Mouse (Mus musculus): ENCODE data around the gene Igfbp1. TPM values are rescaled to one million over a fixed set of nuclear protein-coding genes. Genes with fewer than 3 reads are reported as not detected.
A peak's percentile ranks its signal among the peaks of the same experiment; 100 is the strongest.
"Not testable (repeated sequence)": the region's sequence is repeated elsewhere in the genome, so short reads cannot be mapped to it uniquely, and the experiment has no call there.

Gene Igfbp1
- polyA plus RNA-seq, 1 experiment = not detected

DNA sequence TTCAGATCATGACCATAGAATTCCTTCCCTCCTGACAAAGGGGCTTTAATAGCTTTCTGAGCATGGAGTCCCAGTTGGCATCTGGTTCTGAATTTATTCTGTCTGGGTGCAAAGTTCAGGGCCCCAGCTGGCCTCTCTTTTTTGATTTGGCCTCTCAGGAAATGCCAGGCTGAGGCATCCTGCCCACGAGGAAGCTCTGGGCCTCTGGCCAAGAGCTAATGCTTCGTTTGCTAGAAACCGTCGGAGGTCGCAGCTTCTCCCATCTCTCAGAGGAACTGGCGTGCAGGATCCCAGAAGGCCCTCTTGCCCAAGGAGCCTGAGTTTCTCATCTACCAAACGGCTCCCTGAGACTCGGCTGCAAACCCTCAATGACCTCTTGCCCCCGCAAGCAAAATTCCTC, 13.6 kb downstream of the Igfbp1 start:
- Histone ChIP-seq H3K27ac (replicated peaks; ENCODE audit: low read depth, low read length) (no peak overlapping the region), H3K4me3 (ENCODE audit: insufficient read depth, low read depth, low read length) (no peak overlapping the region), H3K4me1 (ENCODE audit: control insufficient read depth, insufficient read depth, insufficient read length, low read length) (no peaks in the 10 kb centered on the region)

DNA sequence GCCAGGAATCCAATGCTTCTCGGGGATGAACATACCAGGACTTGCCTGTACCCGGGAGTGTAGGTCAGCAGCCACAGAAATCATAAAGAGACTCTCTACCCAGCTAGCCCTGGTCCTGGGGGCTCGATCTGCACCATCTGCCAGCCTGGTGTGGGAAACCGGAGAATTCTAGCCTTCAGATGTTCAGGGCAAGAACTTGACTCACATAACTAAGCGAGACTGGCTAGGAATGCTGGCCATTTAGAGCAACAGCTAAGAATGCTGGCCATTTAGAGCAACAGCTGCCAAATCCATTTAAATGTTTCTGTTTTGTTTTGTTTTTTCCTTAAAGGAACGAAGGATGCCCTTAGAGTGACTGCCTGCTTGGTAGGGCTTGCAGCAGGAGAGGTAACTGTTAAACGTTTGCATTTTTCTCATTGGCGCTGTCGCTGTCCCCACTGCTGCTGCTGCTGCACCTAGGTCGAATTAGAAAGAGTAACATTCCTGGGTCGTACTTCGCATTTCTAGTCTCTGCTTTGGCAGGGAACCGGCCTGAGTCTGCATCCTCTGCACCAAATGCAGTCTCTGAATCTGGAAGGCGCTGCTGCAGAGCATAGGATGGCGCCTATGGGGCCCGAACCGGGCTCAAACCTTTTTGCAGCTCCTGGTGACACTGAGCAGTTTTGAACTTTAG, 14.7 kb downstream of the Igfbp1 start:
- H3K4me3 ChIP-seq (ENCODE audit: insufficient read depth, low read depth, low read length) = peak overlapping the region; percentile 66
- no peaks in the 10 kb centered on the region for H3K4me1 ChIP-seq (ENCODE audit: control insufficient read depth, insufficient read depth, insufficient read length, low read length)
- no peak overlapping the region for H3K27ac ChIP-seq (replicated peaks; ENCODE audit: low read depth, low read length)

DNA sequence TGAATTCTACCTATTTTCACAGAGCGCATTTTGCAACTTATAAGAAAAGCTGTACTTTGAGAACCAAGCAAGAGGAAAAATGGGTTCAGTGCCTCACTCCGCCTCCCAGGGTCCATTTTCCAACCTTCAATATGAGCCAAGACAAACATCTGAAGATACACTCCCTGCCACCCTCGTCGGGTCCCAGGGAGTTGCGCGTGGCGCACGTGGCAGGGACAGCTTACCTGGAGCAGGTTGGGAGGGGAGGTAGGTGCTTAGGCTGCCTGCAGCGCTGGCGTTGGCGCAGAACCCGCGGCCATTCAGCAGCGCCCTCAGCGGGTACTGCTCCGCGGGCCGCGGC, 15.5 kb downstream of the Igfbp1 start:
- Histone ChIP-seq H3K27ac (replicated peaks; ENCODE audit: low read depth, low read length) (no peak overlapping the region), H3K4me1 (ENCODE audit: control insufficient read depth, insufficient read depth, insufficient read length, low read length) (no peaks in the 10 kb centered on the region), H3K4me3 (ENCODE audit: insufficient read depth, low read depth, low read length) (peak overlapping the region; percentile 66)

DNA sequence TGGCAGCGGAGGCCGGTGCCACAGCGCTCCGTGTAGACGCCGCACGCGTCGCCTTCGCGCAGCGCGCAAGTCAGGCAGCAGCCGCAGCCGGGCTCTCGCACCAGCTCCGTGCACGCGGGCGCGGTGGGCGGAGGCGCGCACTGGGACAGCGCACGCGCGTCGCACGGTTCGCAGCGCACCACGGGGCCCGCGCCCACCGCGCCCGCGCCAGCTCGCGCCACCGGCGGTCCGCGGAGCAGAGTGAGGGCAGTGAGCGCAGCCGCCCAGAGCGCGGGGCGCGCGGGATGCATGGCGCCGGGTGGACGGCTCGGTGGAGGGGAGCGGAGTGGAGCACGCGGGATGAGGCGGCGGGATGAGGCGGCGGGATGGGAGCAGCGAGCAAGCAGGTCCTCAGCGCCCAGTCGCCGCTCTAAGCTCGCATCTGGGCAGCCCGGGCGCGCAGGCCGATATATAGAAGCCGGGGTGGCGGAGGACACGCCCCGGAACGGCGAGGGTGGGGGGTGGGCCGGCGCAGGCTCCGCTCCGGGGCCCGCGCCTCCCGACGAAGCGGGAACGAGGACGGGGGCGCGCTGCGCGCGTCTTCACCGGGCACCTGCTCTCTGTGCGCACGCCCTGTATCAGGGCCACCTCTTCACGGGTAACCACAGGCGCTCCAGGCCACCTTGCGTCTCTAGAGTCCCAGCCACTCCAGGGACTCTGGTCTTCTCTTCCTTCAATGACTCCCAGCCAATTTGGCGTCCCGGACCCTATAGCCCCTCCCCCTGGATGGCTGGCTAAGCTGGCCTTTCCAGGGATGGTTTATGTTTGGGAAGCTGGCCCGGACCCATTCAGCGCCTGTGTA, 16.1 kb downstream of the Igfbp1 start, which contains the start of gene Igfbp3:
Igfbp3 (minus strand) TSS at position 423 of the 841 bp plus-strand sequence.
- Histone ChIP-seq H3K4me1 (ENCODE audit: control insufficient read depth, insufficient read depth, insufficient read length, low read length) (no peaks in the 10 kb centered on the region), H3K4me3 (ENCODE audit: insufficient read depth, low read depth, low read length) (peak within 1 kb of the TSS; percentile 66), H3K27ac (replicated peaks; ENCODE audit: low read depth, low read length) (no peak within 1 kb of the TSS)

DNA sequence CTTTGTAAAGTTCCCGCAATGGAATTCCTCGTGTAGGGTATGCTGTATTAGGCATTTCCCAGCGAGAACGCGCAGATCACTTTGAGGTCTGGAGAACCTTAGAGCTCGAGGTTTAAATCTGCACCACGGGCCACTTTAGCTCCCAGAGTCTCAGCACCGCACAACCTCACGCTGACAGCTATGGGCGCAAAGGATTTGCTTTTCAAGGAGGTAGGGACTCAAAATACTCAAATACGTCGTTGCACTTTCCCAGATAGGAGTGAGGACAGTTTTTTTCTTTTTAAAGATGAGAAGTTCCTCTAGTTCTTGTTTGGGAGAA, 16.7 kb downstream of the Igfbp1 start:
- Histone ChIP-seq H3K4me3 (ENCODE audit: insufficient read depth, low read depth, low read length) (peak overlapping the region; percentile 66), H3K27ac (replicated peaks; ENCODE audit: low read depth, low read length) (no peak overlapping the region)

DNA sequence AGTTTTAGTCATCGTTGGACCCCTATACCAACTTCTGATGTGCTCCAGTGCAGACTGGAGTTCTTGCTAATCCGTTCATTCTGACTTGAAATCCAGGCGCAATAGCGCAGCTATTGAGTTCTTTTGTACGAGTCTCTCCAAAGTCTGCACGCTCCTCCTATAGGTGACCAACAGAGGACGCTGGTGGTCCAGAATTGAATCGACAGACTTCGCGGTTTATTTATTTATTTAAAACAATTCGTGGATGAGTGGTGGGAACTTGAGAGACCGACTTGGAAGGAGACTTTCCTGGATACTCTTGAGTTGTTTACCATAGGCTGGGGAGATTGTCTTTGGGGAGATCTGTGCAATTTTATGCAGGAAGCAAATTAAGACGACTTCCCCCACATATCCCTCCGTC, 17.2 kb downstream of the Igfbp1 start:
- H3K4me3 ChIP-seq (ENCODE audit: insufficient read depth, low read depth, low read length) = no peak overlapping the region
- no peak overlapping the region for H3K27ac ChIP-seq (replicated peaks; ENCODE audit: low read depth, low read length)
- no peaks in the 10 kb centered on the region for H3K4me1 ChIP-seq (ENCODE audit: control insufficient read depth, insufficient read depth, insufficient read length, low read length)

More for the DNA sequence above, 16.7 kb downstream of the Igfbp1 start:
- no peaks in the 10 kb centered on the region for H3K4me1 ChIP-seq (ENCODE audit: control insufficient read depth, insufficient read depth, insufficient read length, low read length)

DNA sequence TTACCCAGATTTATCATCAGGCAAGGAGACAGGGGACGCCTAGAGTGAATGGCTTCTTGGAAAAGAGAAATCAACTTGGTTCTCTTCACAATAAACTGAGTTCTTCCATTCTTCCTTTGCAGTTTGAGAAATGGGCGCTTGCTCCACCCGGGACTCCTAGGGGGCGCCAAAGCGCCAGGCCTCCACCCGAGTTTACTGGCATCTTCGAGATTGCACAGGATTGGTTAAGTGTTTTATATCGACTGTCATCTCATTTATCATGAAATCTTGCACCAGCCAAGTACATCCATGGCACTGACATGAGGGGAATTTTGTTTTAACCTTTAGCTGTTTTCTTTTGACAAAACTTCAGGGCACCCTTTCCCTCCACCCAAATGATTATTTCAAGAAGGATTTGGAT, 18.1 kb downstream of the Igfbp1 start:
- H3K4me3 ChIP-seq (ENCODE audit: insufficient read depth, low read depth, low read length) = no peak overlapping the region
- no peaks in the 10 kb centered on the region for H3K4me1 ChIP-seq (ENCODE audit: control insufficient read depth, insufficient read depth, insufficient read length, low read length)
- H3K27ac ChIP-seq (replicated peaks; ENCODE audit: low read depth, low read length) = no peak overlapping the region

DNA sequence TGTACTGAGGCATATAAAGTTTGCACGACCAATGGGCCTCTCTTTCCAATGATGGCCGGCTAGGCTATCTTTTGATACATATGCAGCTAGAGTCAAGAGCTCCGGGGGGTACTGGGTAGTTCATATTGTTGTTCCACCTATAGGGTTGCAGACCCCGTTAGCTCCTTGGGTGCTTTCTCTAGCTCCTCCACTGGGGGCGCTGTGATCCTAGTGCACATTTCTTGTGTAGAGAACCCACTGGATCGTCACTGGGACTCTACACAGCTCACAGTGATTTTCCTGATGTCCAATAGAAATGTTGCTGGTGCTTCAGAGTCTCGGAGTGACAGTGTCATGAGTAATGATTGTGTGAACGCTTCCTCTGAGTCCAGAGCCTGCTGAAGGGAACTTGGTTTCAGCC, 24.2 kb downstream of the Igfbp1 start:
- not testable (repeated sequence) for H3K4me1 ChIP-seq (ENCODE audit: control insufficient read depth, insufficient read depth, insufficient read length, low read length); H3K27ac ChIP-seq (replicated peaks; ENCODE audit: low read depth, low read length); H3K4me3 ChIP-seq (ENCODE audit: insufficient read depth, low read depth, low read length)

DNA sequence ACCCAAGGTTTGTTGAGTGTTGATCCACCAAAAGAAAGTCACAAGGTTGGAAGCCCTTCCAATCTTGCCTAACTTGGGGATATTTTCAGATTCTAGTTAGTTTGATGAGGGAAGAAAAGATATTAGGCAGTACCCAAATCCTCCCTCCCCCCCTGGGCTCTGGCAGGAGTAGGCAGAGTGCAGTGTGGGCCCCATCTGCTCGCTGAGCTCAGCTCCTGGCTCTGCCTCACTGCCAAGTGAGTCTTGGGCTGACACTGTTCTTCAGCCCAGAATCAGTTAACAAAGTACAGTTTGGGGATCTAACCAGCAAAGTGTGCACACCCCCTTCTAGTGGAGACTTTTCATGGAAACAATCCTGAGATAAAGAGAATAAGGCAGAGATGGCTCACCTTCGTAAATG, 28.6 kb downstream of the Igfbp1 start:
- no peak overlapping the region for H3K27ac ChIP-seq (replicated peaks; ENCODE audit: low read depth, low read length)
- no peaks in the 10 kb centered on the region for H3K4me1 ChIP-seq (ENCODE audit: control insufficient read depth, insufficient read depth, insufficient read length, low read length)
- H3K4me3 ChIP-seq (ENCODE audit: insufficient read depth, low read depth, low read length) = no peak overlapping the region

DNA sequence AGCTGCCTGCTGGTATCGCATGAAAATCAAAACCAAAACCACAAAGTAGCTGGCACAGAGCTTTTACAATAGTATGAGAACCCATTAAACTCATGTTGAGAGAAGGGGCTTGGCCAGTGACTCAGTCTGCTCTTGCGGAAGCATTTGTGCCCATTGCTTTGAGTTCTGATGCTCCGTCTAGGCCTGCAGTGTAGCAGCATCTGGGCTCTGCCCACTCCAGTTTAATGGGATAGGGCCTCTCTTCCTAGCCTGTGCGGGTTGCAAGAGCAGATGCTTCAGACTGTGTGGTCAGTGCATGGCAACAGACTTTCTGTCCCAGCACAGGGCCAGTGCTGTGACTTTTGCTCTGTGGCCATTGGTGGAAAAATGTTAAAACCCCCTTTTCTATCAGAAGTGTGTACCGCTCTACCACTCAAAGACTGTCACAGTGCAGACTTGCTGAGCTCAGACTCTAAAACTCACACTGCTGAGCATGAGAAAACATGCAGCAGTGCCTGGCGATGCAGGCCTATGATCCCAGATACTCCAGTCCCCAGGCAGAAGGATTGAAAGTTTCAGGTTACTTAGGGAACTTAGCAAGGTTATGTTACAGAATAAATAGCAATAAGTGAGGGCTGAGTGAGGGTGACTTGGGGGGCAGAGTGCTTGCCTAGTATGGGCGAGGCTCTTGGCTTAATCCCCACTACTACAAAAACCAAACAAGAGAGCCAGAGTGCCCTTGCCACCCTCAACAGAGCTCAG, 29.4 kb downstream of the Igfbp1 start:
- H3K27ac ChIP-seq (replicated peaks; ENCODE audit: low read depth, low read length) = no peak overlapping the region
- no peak overlapping the region for H3K4me3 ChIP-seq (ENCODE audit: insufficient read depth, low read depth, low read length)
- H3K4me1 ChIP-seq (ENCODE audit: control insufficient read depth, insufficient read depth, insufficient read length, low read length) = no peaks in the 10 kb centered on the region

DNA sequence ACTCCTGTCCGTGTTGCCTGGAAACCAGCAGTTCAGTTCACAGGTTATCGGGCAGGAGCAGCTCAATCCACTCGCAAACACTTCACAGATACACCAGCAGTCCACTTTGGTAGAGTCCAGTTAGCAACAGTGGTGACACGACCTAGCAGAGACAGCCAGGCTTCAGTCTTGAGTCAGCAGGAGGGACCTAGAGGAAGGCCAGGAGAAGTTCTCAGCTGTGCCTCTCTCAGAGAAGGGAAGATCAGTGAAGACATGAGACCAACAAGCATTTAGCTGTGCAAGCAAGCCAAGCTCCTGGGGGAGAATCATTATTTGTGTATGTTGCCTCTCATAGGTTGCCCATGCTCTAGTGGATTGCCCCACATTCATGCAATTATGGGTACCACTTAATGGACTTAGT, 30.5 kb downstream of the Igfbp1 start:
- H3K4me1 ChIP-seq (ENCODE audit: control insufficient read depth, insufficient read depth, insufficient read length, low read length) = no peaks in the 10 kb centered on the region
- no peak overlapping the region for H3K27ac ChIP-seq (replicated peaks; ENCODE audit: low read depth, low read length)
- H3K4me3 ChIP-seq (ENCODE audit: insufficient read depth, low read depth, low read length) = no peak overlapping the region

DNA sequence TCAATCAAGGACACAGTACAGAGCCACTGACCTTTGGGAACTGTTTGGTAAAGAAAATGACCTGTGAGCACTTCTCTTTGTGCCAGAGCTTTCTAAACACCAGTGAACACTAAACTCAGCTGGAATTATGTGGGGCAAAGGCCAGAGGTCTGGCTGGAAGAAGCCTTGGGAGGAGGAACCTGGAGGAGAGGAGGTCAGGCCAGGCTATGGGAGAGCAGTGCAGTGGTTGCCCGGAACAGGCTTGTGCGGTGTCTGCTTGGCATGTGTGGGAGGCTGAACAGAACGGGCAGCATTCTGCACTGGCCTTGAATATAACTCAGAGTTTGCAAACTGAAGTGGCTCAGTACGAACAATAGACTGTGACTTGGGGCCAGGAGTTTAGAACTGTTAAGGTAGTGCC, 32.4 kb downstream of the Igfbp1 start:
- Histone ChIP-seq H3K4me3 (ENCODE audit: insufficient read depth, low read depth, low read length) (no peak overlapping the region), H3K4me1 (ENCODE audit: control insufficient read depth, insufficient read depth, insufficient read length, low read length) (peaks cover 6% of the 10 kb centered on the region; the same call in 1 of the 2 replicates), H3K27ac (replicated peaks; ENCODE audit: low read depth, low read length) (no peak overlapping the region)

DNA sequence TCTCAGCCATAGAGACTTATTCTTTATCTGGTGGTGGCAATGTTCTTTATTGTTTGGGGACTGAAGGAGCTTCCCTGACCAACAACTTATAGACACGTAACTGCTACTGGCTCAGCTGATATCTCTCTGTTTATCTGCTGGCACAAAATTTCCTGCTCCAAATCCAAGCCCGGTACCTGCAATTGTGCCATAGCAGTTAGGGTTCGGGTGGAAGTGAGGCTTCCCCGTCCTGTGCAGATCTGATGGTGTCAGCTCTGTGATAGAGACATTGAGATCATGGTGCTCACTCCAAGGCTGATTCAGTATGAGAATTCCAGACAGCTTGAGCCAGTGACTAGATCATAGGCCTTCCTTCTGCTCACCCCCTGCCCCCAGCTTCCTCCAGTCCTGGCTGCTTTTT, 34.4 kb downstream of the Igfbp1 start:
- H3K4me1 ChIP-seq (ENCODE audit: control insufficient read depth, insufficient read depth, insufficient read length, low read length) = peaks cover 6% of the 10 kb centered on the region; the same call in 1 of the 2 replicates
- no peak overlapping the region for H3K4me3 ChIP-seq (ENCODE audit: insufficient read depth, low read depth, low read length)
- no peak overlapping the region for H3K27ac ChIP-seq (replicated peaks; ENCODE audit: low read depth, low read length)

DNA sequence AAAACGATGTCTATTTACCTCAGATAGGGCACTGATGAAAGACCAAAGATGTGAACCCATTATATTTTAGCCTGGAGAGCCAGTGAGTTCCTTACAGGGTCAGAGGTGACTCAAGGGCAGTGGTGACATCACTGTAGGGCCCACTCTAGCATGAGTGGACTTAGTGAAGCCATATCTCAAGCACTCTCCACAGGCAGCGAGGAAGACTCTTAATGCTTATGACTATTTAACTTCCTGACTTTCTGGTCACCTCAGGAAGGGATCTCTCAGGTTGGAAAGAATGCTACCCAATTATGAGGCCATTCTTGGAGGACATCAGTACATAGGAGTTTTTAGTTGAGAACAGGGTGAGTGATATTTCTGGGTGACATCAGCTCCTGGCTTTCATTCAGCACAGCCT, 35.8 kb downstream of the Igfbp1 start:
- no peak overlapping the region for H3K4me3 ChIP-seq (ENCODE audit: insufficient read depth, low read depth, low read length)
- H3K4me1 ChIP-seq (ENCODE audit: control insufficient read depth, insufficient read depth, insufficient read length, low read length) = peaks cover 6% of the 10 kb centered on the region; the same call in 1 of the 2 replicates
- H3K27ac ChIP-seq (replicated peaks; ENCODE audit: low read depth, low read length) = no peak overlapping the region

DNA sequence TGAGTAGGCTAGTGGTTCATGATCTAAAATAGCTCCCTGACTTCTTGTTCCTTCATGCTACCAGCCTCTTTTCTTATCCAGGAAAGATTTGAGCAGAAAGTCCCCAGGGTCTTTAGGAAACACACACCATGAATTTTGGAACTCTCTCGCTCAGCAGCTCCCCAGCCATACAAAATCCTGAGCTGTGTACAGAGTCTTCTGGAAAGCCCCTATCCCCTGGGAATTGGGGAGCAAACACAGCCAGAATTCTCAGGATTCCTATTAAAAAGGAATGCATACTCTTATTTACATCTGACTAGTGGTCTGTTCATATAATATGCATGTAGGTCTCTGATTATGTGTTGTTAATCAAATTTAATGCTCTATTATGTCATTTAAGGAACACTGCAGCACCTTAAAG, 36.9 kb downstream of the Igfbp1 start:
- H3K4me3 ChIP-seq (ENCODE audit: insufficient read depth, low read depth, low read length) = no peak overlapping the region
- peaks cover 6% of the 10 kb centered on the region; the same call in 1 of the 2 replicates for H3K4me1 ChIP-seq (ENCODE audit: control insufficient read depth, insufficient read depth, insufficient read length, low read length)
- H3K27ac ChIP-seq (replicated peaks; ENCODE audit: low read depth, low read length) = no peak overlapping the region
